Mouse (Mus musculus) G1E (cell line): ENCODE results near the gene Pick1. TPM values are rescaled to one million over a fixed set of nuclear protein-coding genes. Genes with fewer than 3 reads are reported as not detected.
"Not testable (repeated sequence)": the region's sequence is repeated elsewhere in the genome, so short reads cannot be mapped to it uniquely, and the experiment has no call there.

ENCODE experiments used
- ATAC-seq: 2 replicates; pipeline ENCODE4 v1.8.0; 2016; ENCODE audit warnings: mild to moderate bottlenecking; ENCODE audit not compliant: insufficient number of reproducible peaks, poor library complexity, low FRiP score, severe bottlenecking; ENCODE audit errors: extremely low read depth
- DNase-seq: peaks from one replicate; pipeline ENCODE4 v3.0.0; 2012; ENCODE audit warnings: low spot score
- H3K27me3 ChIP-seq: 2 replicates; pipeline ENCODE4 v1.6.1; 2012; ENCODE audit warnings: mild to moderate bottlenecking, low read length, inconsistent platforms; ENCODE audit not compliant: insufficient read depth
- H3K36me3 ChIP-seq: replicated peaks from 2 replicates; pipeline ENCODE3; 2012; ENCODE audit warnings: mild to moderate bottlenecking, inconsistent platforms
- H3K4me1 ChIP-seq: 2 replicates; pipeline ENCODE4 v1.6.1; 2012; ENCODE audit warnings: low read depth, low read length, inconsistent platforms, mixed read lengths; ENCODE audit not compliant: insufficient read depth
- H3K4me3 ChIP-seq: 2 replicates; pipeline ENCODE4 v1.5.1; 2012; ENCODE audit warnings: low read depth, mild to moderate bottlenecking, inconsistent platforms, low read length, moderate library complexity, mixed read lengths
- H3K9me3 ChIP-seq: replicated peaks from 2 replicates; pipeline ENCODE4 v1.6.1; 2012; ENCODE audit warnings: inconsistent platforms
- CTCF ChIP-seq: IDR thresholded peaks from 2 replicates; pipeline ENCODE4 v1.5.1; 2012; ENCODE audit warnings: low read depth, low read length, inconsistent platforms, mixed read lengths
- GATA1 ChIP-seq: IDR thresholded peaks from 2 replicates; pipeline ENCODE4 v1.6.1; 2012; ENCODE audit warnings: borderline replicate concordance, low read length, inconsistent platforms, mixed read lengths
- GATA2 ChIP-seq: IDR thresholded peaks from 2 replicates; pipeline ENCODE4 v1.6.1; 2012; ENCODE audit warnings: low read depth, low read length, inconsistent platforms, borderline replicate concordance
- POLR2AphosphoS5 ChIP-seq: IDR thresholded peaks from 2 replicates; pipeline ENCODE4 v1.6.1; 2012; ENCODE audit warnings: low read depth, low read length, inconsistent platforms; ENCODE audit not compliant: insufficient replicate concordance
- TAL1 ChIP-seq: conservative IDR thresholded peaks from 2 replicates; pipeline ENCODE4 v1.6.1; 2012; ENCODE audit warnings: low read depth, low read length, inconsistent platforms, mixed read lengths
- polyA plus RNA-seq: library from polyadenylated mRNA; stranded (reverse); fragments of >175 nt; gene quantifications from 2 replicates; pipeline ENCODE4 v1.2.3, GENCODE M21; 2012
- total RNA-seq, 2 experiments: library from RNA; stranded (forward) in 1 of 2; stranded (reverse) in 1 of 2; fragments of 200-1000 nt in 1 of 2; fragments of >200 nt in 1 of 2; fragmentation: Nextera tagmentation in 1 of 2; gene quantifications; 2 replicates each; pipeline ENCODE4 v1.2.3; 2014 to 2017

Pick1 gene
- total and polyA plus RNA-seq, 3 experiments = 10.2 to 19.7 (median 14.6) TPM

DNA sequence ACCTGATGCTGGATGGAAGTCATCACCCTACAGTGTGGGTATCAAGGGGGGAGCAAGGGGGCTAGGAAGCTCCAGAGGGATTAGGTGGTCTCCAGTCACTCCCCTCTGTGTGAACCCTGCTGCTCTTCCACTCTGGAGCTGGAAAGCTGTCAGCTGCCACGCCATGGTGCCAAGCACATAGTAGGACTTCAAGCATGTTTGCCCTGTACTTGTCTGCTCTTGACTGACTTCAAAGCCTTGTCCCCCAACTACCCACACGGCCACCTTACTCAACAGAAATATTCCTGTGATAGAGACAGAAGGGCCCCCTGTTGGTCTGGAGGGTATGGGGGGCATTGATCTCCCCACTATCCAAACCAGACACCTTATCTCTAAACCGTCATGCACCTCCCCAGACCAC lies 12.8 kb upstream of the Pick1 start:
- TF ChIP-seq POLR2AphosphoS5 = no peak
- TF ChIP-seq GATA1 = no peak
- no peak for TF ChIP-seq CTCF
- TF ChIP-seq TAL1 = no peak
- no peak for TF ChIP-seq GATA2
- Histone ChIP-seq H3K27me3 (peaks cover 32% of the 10 kb centered on the region), H3K9me3 (no peaks in the 10 kb centered on the region), H3K4me1 (no peaks in the 10 kb centered on the region), H3K4me3 (no peak overlapping the region), H3K36me3 (no peaks in the 10 kb centered on the region)
- ATAC-seq (no peak), DNase-seq (no peak)

DNA sequence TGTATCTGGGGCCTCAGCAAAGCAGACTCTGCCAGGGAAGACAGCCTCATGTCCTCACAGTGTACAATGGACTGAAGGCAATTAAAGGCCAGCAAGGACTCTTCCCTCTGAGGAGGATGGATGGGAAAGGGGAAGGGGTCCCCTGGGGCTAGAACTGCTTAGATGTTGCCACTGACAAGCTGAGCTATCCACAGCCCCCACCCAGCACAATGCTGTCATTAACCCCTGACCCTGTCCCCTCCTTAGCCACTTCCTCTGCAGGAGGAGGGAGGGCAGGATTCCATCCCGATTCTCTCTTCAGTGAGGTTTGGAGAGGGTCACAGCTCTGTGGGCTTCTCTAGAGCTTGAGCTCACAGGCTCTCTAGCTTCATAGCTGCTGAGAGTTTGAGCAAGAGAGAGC lies 9.4 kb upstream of the Pick1 start:
- TF ChIP-seq GATA1 = no peak
- TF ChIP-seq POLR2AphosphoS5 = no peak
- TF ChIP-seq TAL1 = no peak
- no peak for TF ChIP-seq CTCF
- no peak for TF ChIP-seq GATA2
- DNase-seq (no peak), ATAC-seq (no peak)
- Histone ChIP-seq H3K9me3 (no peaks in the 10 kb centered on the region), H3K27me3 (peaks cover 47% of the 10 kb centered on the region), H3K36me3 (no peaks in the 10 kb centered on the region), H3K4me1 (0 out of 2 replicates have a peak, but pooled peaks cover under 1% of the 10 kb centered on the region), H3K4me3 (no peak overlapping the region)

DNA sequence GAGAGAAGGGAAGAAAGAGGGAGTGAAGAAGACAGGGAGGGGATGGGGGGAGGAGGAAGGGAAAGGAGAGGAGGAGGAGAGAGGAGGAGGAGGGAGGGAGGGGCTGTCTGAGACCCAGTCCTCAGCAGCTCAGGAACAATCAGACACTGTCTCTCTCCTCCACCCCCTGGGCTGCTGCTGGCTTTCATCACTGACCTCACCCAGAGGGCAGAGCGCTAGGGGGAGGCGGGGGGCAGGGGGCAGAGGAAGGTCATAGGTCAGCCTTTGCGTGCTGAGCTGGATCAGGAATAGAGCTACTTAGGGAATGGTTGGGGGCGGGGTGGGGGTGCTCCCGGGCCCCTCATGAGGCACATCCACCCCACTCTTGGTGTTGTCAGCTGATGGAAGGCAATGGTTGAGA lies 5.3 kb upstream of the Pick1 start:
- no peak for TF ChIP-seq POLR2AphosphoS5
- TF ChIP-seq TAL1 = no peak
- TF ChIP-seq CTCF = no peak
- TF ChIP-seq GATA2 = no peak
- no peak for TF ChIP-seq GATA1
- Histone ChIP-seq H3K9me3 (no peaks in the 10 kb centered on the region), H3K4me3 (no peak overlapping the region), H3K27me3 (peaks cover 33% of the 10 kb centered on the region), H3K36me3 (no peaks in the 10 kb centered on the region), H3K4me1 (0 out of 2 replicates have a peak, but pooled peaks cover 6% of the 10 kb centered on the region)
- ATAC-seq = no peak
- no peak for DNase-seq

DNA sequence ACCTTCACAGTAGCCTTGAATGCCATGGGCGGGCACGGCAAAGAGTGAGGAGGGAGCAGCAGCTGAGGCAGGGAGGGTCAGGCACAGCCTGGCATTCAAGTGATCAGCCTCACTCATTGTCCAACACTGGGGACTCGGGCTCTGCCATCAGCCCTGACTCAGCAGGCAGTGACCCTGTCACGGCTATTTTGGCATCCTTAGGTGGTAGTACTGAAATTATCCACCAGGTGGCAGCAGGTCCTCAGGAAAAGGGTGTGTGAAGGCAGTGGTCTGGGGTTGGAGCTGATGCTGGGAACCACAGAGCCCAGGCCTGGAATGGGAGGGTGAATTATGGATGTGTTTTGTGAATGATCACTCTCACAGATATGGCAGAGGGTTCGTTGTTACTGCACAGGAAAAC lies 4.3 kb upstream of the Pick1 start:
- TF ChIP-seq CTCF = peak; percentile 80
- no peak for TF ChIP-seq TAL1
- Histone ChIP-seq H3K4me3 (no peak overlapping the region), H3K4me1 (peaks cover 9% of the 10 kb centered on the region), H3K27me3 (peaks cover 31% of the 10 kb centered on the region), H3K9me3 (no peaks in the 10 kb centered on the region), H3K36me3 (no peaks in the 10 kb centered on the region)
- peak; percentile 58 for DNase-seq
- ATAC-seq = no peak; the same call in 1 of the 2 replicates

DNA sequence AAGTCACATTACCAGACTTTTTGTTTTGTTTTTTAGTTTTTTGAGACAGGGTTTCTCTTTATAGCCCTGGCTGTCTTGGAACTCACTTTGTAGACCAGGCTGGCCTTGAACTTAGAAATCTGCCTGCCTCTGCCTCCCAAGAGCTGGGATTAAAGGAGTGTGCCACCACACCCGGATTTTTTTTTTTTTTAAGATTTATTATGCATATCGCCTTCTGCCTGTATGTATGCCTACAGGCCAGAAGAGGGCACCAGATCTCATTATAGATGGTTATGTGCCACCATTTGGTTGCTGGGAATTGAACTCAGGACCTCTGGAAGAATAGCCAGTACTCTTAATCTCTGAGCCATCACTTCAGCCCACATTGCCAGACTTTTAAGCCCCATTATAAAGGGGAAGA lies 3.2 kb upstream of the Pick1 start:
- not testable (repeated sequence) for H3K36me3 ChIP-seq, DNase-seq, H3K9me3 ChIP-seq, H3K4me3 ChIP-seq, ATAC-seq
- H3K4me1 ChIP-seq = peaks cover 17% of the 10 kb centered on the region
- peaks cover 22% of the 10 kb centered on the region for H3K27me3 ChIP-seq

DNA sequence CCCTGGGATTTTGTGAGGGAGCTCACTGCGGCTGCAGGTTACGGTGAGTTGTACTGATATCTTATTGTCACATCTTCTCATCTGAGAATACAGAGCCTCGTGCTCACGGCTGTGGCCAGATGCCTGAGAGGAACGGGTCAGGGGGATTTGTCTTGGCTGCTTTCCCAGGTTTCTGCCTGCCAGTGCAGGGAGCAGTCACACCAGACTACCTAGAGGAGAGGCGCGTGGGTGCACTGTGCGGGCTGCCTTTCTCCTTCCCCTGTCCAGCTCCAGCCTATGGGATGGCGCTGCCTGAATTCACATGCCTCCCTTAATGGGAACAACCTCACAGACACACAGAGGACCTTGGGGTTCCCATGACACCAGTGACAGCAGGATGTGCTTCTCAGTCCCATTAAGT lies 6.3 kb downstream of the Pick1 start:
- TF ChIP-seq GATA1 (no peak), CTCF (no peak), TAL1 (no peak), GATA2 (no peak), POLR2AphosphoS5 (no peak)
- Histone ChIP-seq H3K4me1 (peaks cover 10% of the 10 kb centered on the region), H3K9me3 (no peaks in the 10 kb centered on the region), H3K36me3 (peaks cover 97% of the 10 kb centered on the region), H3K27me3 (no peaks in the 10 kb centered on the region), H3K4me3 (no peak overlapping the region)
- DNase-seq (no peak), ATAC-seq (no peak)

DNA sequence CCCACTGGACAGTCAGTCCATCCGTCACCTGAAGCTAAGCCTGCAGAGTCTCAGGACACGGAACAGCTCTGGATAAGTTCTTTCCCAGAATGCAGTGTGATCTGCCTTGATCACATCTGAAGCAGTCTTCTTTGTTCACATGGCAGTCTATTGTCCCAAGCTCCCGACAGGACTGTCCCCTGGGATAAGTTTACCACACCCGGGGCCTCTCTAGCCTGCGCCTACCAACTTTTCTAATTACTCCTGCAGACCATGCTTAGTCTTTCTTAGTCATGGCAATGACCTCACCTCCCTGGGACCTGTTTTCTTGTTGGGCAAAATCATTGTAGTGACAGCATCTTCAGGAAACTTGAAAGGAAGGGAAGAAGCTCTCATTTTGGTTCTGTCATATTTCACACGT lies 9.1 kb downstream of the Pick1 start:
- Histone ChIP-seq H3K4me3 (no peak overlapping the region), H3K27me3 (no peaks in the 10 kb centered on the region), H3K4me1 (peaks cover 6% of the 10 kb centered on the region), H3K9me3 (0 out of 2 replicates have a peak, but pooled peaks cover 2% of the 10 kb centered on the region), H3K36me3 (peaks cover 95% of the 10 kb centered on the region)
- no peak for DNase-seq
- ATAC-seq = no peak
- TF ChIP-seq CTCF (no peak), GATA1 (no peak), POLR2AphosphoS5 (no peak), TAL1 (no peak), GATA2 (no peak)
